Mouse (Mus musculus) testis, adult 2 months (tissue): ENCODE measurements around the gene Ogfod2.

Experiments
- CTCF ChIP-seq: fragments of 200-500 bp; IDR thresholded peaks from 2 replicates; pipeline ENCODE4 v1.5.1; 2012; ENCODE audit warnings: low read depth, mild to moderate bottlenecking, inconsistent platforms, low read length, moderate library complexity; ENCODE audit not compliant: control insufficient read depth, insufficient read depth, insufficient replicate concordance
- POLR2A ChIP-seq: fragments of 200-500 bp; IDR thresholded peaks from 2 replicates; pipeline ENCODE4 v1.6.1; 2012; ENCODE audit warnings: low read depth, mild to moderate bottlenecking, inconsistent platforms, low read length, moderate library complexity; ENCODE audit not compliant: control insufficient read depth

DNA sequence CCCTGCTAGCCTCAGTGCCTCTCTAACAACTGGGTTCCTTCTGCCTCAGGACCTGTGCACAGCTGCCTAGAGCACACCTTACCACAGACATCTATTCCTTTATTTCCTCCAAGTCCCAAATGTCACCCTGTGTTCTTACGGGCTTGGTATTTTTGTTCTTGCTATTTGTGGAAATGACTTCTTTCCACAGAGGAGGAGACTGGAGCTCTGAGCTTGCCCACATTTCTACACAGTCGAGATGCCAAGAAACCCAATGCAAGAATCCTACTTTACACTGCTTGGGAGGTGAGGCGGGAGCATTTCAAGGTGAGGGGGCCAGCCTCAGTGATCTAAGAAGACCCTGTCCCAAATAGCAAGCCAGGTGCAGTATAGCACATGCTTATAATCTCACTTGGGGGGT, 26.6 kb upstream of the Ogfod2 start:
- no peak for TF ChIP-seq CTCF
- no peak for TF ChIP-seq POLR2A
